Mouse (Mus musculus): Measurements from ENCODE around the gene Taf1b. TPM values are rescaled to one million over a fixed set of nuclear protein-coding genes. Genes with fewer than 3 reads are reported as not detected.

Gene Taf1b
- total RNA-seq, 2 experiments from 2014 or later = 34.1 to 56.8 TPM

DNA sequence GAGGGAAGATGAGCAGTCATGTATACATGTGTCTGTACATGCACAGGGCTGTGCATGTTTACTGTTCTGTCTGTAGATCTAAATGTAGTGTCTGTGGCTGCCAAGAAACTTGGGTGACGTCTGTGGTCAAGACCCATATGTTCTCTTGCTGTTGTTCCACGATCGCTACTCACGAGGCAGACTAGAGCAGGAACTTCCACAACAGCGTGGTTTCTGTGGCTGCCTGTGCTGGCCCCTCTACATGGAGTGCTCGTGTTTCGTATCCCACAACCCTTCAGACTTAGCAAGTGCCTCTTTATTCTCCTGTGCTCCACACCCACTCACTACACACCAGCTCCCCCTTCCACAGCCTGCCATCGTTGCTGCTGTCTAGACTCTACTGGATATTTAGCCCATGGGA, 49.5 kb downstream of the Taf1b start:
- peak; percentile 46 for ATAC-seq (replicated peaks; ENCODE audit: poor library complexity)

DNA sequence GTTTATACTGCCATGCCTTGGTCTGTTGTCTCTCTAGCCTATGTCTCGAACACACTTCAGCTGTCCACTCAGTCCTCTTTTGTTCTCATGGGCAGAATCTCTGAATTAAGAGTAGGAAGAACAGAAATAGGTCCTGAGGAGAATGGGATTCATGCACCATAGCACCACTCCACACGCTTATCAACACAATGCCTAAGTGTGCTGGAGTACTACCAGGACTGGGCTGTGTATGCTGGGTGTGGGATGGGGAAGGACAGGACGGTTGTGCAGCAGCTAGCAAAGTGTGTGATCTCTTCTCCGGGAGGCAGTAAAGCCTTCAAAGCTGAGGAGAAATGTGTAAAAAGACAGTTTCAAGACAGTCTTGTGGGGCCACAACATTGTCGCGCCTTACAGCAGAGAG, 50.7 kb downstream of the Taf1b start:
- no peak for ATAC-seq (replicated peaks; ENCODE audit: poor library complexity)

- ATAC-seq (replicated peaks; ENCODE audit: poor library complexity) = no peak
Measured at GRCm38 (mm10) chr12:24552531-24552930, 54.4 kb downstream of the Taf1b start.

DNA sequence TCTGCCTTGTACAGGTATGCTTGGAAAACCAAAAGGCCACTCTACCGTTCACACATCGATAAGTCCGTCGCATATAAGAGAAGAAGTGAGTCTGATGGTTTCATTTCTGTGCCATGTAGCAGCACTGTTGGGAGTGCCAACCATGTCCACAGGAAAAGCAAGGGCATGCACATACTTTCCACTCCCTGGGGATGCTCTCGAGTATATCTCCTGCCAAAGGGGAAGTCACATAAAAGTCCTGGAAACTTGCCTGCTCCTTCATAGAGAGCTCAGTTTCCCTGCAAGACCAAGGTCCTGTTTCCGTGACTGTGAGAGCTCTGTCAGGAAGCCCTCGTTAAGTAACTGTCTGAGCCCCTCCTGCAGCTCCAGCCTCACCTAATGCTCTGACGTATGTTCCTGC, 57.8 kb downstream of the Taf1b start:
- no peak for ATAC-seq (replicated peaks; ENCODE audit: poor library complexity)

- ATAC-seq (replicated peaks; ENCODE audit: poor library complexity) = no peak
Measured at GRCm38 (mm10) chr12:24563395-24563960, 65.3 kb downstream of the Taf1b start.

GRCm38 (mm10) chr12:24565311-24565710, 67.2 kb downstream of the Taf1b start:
- no peak for ATAC-seq (replicated peaks; ENCODE audit: poor library complexity)

DNA sequence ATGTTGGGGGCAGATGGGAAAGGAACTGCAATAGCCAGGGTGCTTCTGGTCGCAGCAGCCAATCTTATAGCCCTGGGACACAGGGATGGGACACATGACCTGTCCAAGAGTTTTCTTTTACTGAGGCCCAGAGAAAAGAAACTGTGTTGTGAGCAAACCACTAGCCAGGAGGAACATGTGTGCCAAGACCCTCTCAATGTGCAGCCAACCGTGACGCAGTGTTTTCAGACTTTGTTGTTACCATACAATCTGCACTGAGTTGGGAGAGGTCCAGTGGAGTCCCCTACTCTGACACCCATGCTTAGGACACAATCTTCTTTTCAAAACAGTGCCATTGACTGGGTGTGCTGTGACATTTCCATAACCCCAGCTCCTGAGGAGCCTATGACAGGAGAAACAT, 69.4 kb downstream of the Taf1b start:
- no peak for ATAC-seq (replicated peaks; ENCODE audit: poor library complexity)

GRCm38 (mm10) chr12:24571523-24572392, 73.6 kb downstream of the Taf1b start, which contains the start of gene Grhl1:
TSS of gene Grhl1 (plus strand) at chr12:24572283.
- ATAC-seq (replicated peaks; ENCODE audit: poor library complexity) = peak; percentile 99

- ATAC-seq (replicated peaks; ENCODE audit: poor library complexity) = peak; percentile 1; the same call in 1 of the 2 replicates
Measured at GRCm38 (mm10) chr12:24572421-24573274, 74.5 kb downstream of the Taf1b start.

DNA sequence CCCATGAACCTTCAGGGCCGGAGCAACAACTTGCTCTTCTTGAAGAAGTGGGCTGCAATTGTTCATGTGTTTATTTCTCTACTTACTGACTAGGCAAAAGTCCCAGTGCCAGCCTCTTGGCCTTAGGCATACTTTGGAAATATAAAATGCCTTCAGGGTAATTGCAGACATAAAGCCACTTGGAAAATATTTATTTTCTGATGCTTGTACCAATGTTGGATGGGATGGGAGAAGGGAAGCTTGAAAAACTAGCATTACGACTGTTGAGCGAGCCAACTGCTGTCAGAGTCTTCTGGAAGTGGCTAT, 75.1 kb downstream of the Taf1b start:
- ATAC-seq (replicated peaks; ENCODE audit: poor library complexity) = no peak

- ATAC-seq (replicated peaks; ENCODE audit: poor library complexity) = 0 out of 2 replicates have a peak, but pooled peaks have one; percentile 15
Measured at GRCm38 (mm10) chr12:24574870-24575269, 76.7 kb downstream of the Taf1b start.

- ATAC-seq (replicated peaks; ENCODE audit: poor library complexity) = no peak
Measured at GRCm38 (mm10) chr12:24580452-24580851, 82.3 kb downstream of the Taf1b start.

- ATAC-seq (replicated peaks; ENCODE audit: poor library complexity) = no peak
Measured at GRCm38 (mm10) chr12:24580996-24581683, 83.0 kb downstream of the Taf1b start.

DNA sequence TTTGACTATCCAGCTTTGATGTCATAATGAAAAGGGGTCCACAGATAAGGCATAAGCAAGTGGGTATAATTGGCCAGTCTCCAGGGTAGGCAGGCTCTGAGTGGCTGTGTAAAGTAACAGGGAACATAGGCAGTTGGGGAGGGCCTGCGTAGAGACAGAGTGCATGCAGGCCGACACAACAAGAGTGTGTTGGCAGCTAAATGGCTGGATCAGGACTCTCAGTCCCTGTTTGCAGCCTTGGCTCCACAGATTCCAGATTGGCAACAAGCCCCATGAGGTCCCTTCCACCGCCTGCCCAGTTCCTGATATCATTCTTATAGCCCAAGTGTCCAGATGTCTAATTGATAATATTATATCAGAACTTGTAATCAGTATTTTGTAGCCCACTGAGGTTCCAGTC, 85.5 kb downstream of the Taf1b start:
- ATAC-seq (replicated peaks; ENCODE audit: poor library complexity) = no peak

DNA sequence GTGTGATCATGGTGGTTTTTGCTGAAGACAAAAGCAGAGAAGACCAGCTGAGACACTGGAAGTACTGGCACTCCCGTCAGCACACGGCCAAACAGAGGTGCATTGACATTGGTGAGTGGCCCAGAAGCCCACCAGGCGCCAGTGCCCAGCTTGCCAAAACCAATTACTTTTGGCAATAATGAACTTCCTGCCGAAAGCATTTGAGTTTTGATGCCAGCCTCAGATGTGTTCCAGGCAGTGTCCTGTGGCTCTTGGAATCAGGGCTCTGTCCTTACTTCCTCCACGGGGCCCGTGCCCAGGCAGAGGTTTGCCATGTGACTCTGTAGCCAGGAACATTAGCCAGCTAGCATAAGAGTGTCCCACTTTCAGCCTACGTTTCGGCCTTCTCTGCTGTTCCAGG, 86.7 kb downstream of the Taf1b start:
- no peak for ATAC-seq (replicated peaks; ENCODE audit: poor library complexity)

DNA sequence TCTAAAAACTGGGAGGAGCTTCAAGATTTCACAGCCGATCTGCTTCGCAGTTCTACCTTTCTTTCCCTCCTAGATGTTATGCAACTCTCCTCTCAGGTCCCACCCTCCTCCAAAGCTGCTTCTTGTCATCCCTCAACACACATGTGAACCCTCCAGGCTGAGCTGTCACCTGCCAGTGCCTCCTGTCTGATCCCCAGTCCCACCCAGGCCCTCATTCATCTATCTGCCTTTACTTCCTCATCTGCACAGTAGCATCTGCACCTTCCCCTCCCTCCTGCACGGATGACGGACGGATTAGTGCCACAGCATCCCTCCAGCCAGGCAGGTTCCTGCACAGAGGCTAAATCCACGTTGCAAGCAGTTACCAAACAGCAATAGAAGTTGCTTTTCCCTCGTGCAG, 88.0 kb downstream of the Taf1b start:
- no peak for ATAC-seq (replicated peaks; ENCODE audit: poor library complexity)

- no peak for ATAC-seq (replicated peaks; ENCODE audit: poor library complexity)
Measured at GRCm38 (mm10) chr12:24590371-24590770, 92.2 kb downstream of the Taf1b start.

- no peak for ATAC-seq (replicated peaks; ENCODE audit: poor library complexity)
Measured at GRCm38 (mm10) chr12:24592055-24592454, 93.9 kb downstream of the Taf1b start.

DNA sequence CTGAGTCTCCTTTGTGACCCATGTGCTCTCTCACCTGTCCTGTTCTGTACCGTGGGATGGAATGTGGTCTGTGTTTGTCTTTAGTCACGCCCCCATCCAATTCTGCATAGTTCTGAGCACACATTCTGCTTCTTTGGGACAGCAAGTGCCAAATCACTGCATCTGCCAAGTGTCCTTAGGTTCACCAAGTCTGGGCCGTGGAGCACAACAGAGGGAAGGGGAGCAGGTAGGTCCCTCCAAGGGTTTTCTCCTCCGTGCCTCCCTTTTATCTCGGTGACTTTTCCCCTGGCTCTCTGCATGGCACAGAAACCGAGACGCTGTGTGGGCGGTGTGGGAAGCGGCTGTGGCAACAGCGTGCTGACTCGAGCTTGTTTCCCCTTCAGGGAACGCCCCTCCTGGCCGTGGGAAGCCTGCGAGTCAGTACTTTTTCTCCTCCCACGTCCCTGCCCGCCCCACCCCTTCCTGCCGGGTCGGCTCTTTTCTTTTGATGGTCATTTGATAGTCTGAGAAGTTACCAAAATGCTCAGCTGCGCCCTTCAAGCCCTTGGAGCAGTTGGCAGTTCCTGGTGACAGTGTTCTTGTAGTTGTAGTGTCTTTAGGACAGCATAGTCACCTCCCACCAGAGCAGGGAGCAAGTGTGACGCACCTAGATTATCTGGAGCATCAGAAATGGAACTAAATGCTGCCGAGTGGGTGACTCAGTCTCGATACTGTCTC, 95.0 kb downstream of the Taf1b start:
- peak; percentile 91 for ATAC-seq (replicated peaks; ENCODE audit: poor library complexity)

DNA sequence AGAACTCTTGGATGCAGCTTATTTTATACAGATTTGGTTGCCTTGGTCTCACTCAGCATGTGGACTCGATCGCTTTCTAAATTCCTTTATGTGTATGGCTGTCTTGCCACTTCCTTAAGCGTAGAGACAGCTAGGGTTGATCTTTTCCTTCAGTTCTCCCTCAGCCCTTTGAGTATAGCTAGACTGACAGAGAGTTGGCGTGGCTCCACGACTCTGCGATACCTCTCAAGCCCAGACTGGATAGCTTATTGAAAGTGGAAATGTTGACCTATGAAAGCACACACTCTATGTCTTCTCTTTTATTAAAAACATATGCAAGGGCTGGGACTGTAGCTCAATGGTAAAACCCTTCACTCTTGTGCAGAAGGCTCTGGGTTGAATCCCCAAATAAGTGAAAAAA, 99.2 kb downstream of the Taf1b start:
- no peak for ATAC-seq (replicated peaks; ENCODE audit: poor library complexity)

Measured in megakaryocyte progenitor cell, adult 5-6 weeks (primary cell).